Mouse (Mus musculus): ENCODE results near the gene Arl15.

Gene Arl15

GRCm38 (mm10) chr13:113844717-113845116, 50.4 kb downstream of the Arl15 start:
- DNase-seq (ENCODE audit: low spot score) = no peak

GRCm38 (mm10) chr13:113845229-113845628, 50.9 kb downstream of the Arl15 start:
- DNase-seq (ENCODE audit: low spot score) = no peak

GRCm38 (mm10) chr13:113846413-113846812, 52.1 kb downstream of the Arl15 start:
- DNase-seq (ENCODE audit: low spot score) = no peak

GRCm38 (mm10) chr13:113850431-113851034, 56.2 kb downstream of the Arl15 start:
- DNase-seq (ENCODE audit: low spot score) = no peak

GRCm38 (mm10) chr13:113851602-113852375, 57.5 kb downstream of the Arl15 start:
- no peak for DNase-seq (ENCODE audit: low spot score)

GRCm38 (mm10) chr13:113852376-113852666, 58.0 kb downstream of the Arl15 start:
- DNase-seq (ENCODE audit: low spot score) = no peak

- no peak for DNase-seq (ENCODE audit: low spot score)
Observed at GRCm38 (mm10) chr13:113854146-113854545, 59.8 kb downstream of the Arl15 start.

GRCm38 (mm10) chr13:113854551-113855312, 60.4 kb downstream of the Arl15 start:
- DNase-seq (ENCODE audit: low spot score) = no peak

- no peak for DNase-seq (ENCODE audit: low spot score)
Observed at GRCm38 (mm10) chr13:113856946-113857345, 62.6 kb downstream of the Arl15 start.

GRCm38 (mm10) chr13:113858667-113859391, 64.5 kb downstream of the Arl15 start:
- no peak for DNase-seq (ENCODE audit: low spot score)

GRCm38 (mm10) chr13:113859392-113859776, 65.1 kb downstream of the Arl15 start:
- no peak for DNase-seq (ENCODE audit: low spot score)

GRCm38 (mm10) chr13:113860816-113861215, 66.5 kb downstream of the Arl15 start:
- no peak for DNase-seq (ENCODE audit: low spot score)

GRCm38 (mm10) chr13:113861231-113861630, 66.9 kb downstream of the Arl15 start:
- no peak for DNase-seq (ENCODE audit: low spot score)

GRCm38 (mm10) chr13:113862951-113863350, 68.6 kb downstream of the Arl15 start:
- DNase-seq (ENCODE audit: low spot score) = no peak

- no peak for DNase-seq (ENCODE audit: low spot score)
Observed at GRCm38 (mm10) chr13:113863688-113864087, 69.4 kb downstream of the Arl15 start.

- DNase-seq (ENCODE audit: low spot score) = no peak
Observed at GRCm38 (mm10) chr13:113864278-113864677, 70.0 kb downstream of the Arl15 start.

GRCm38 (mm10) chr13:113864893-113865292, 70.6 kb downstream of the Arl15 start:
- no peak for DNase-seq (ENCODE audit: low spot score)

- no peak for DNase-seq (ENCODE audit: low spot score)
Observed at GRCm38 (mm10) chr13:113865378-113865777, 71.1 kb downstream of the Arl15 start.

- no peak for DNase-seq (ENCODE audit: low spot score)
Observed at GRCm38 (mm10) chr13:113865806-113866205, 71.5 kb downstream of the Arl15 start.

GRCm38 (mm10) chr13:113867736-113868135, 73.4 kb downstream of the Arl15 start:
- no peak for DNase-seq (ENCODE audit: low spot score)

- DNase-seq (ENCODE audit: low spot score) = no peak
Observed at GRCm38 (mm10) chr13:113869212-113870205, 75.2 kb downstream of the Arl15 start.

All from ovary, adult 18-20 months (tissue).